Mouse (Mus musculus) CH12.LX (cell line): ENCODE measurements at regions not wholly inside any gene's neighbourhood (a gene's known extent, or its start where the extent isn't known, plus 50 kb on each side); places are given as distances from the start of the nearest gene placed in this dataset.

Experiments
- DNase-seq: peaks from one replicate; pipeline ENCODE4 v3.0.0-alpha.2; 2013; ENCODE audit errors: extremely low read depth
- H3K27ac ChIP-seq: 2 replicates; pipeline ENCODE4 v1.5.1; 2012; ENCODE audit warnings: low read depth, mild to moderate bottlenecking, control low read depth, moderate library complexity; ENCODE audit not compliant: insufficient read depth
- H3K27me3 ChIP-seq: replicated peaks from 2 replicates; pipeline ENCODE3; 2012; ENCODE audit warnings: inconsistent platforms
- H3K36me3 ChIP-seq, 2 experiments: replicated peaks in 1 of 2; 2 replicates each; pipeline versions ENCODE3 to v1.6.1; 2012; ENCODE audit warnings: inconsistent platforms in 1 of 2, low read length in 1 of 2, mild to moderate bottlenecking in 1 of 2, mixed read lengths in 1 of 2, moderate library complexity in 1 of 2; ENCODE audit not compliant: control insufficient read depth in 1 of 2, insufficient read depth in 1 of 2
- H3K4me1 ChIP-seq, 2 experiments: 2 replicates each; pipeline ENCODE4 v1.6.1; 2012; ENCODE audit warnings: inconsistent platforms in 1 of 2, moderate library complexity in 1 of 2; ENCODE audit not compliant: insufficient read depth in 2 of 2, control insufficient read depth in 1 of 2
- H3K4me2 ChIP-seq: 2 replicates; pipeline ENCODE4 v1.6.1; 2012; ENCODE audit warnings: low read depth, mild to moderate bottlenecking, control low read depth; ENCODE audit not compliant: poor library complexity, insufficient read depth, severe bottlenecking
- H3K4me3 ChIP-seq, 3 experiments: fragments of 150-350 bp in 1 of 3; sonication (generic) in 1 of 3; replicated peaks in 1 of 3; 2 replicates each; pipeline versions ENCODE3 to v1.5.1; 2011 to 2012; ENCODE audit warnings: low read depth in 2 of 3, low read length in 2 of 3, mild to moderate bottlenecking in 2 of 3, moderate library complexity in 2 of 3, control low read depth in 1 of 3, improper control_type of control experiment in 1 of 3, inconsistent platforms in 1 of 3, mixed read lengths in 1 of 3; ENCODE audit not compliant: poor library complexity in 1 of 3
- H3K79me2 ChIP-seq: replicated peaks from 2 replicates; pipeline ENCODE4 v1.6.1; 2012; ENCODE audit warnings: mild to moderate bottlenecking, moderate library complexity; ENCODE audit not compliant: control insufficient read depth, poor library complexity, insufficient read depth, severe bottlenecking; ENCODE audit errors: extremely low read depth
- H3K9ac ChIP-seq: 2 replicates; pipeline ENCODE4 v1.6.1; 2012; ENCODE audit warnings: low read depth, mild to moderate bottlenecking, control low read depth, moderate library complexity; ENCODE audit not compliant: insufficient read depth
- H3K9me3 ChIP-seq: replicated peaks from 2 replicates; pipeline ENCODE3; 2012; ENCODE audit warnings: low read length, inconsistent platforms, mixed read lengths
- E2F4 ChIP-seq: IDR thresholded peaks from 2 replicates; pipeline ENCODE4 v1.6.1; 2011; ENCODE audit warnings: low read depth, low read length, improper control_type of control experiment; ENCODE audit not compliant: insufficient replicate concordance
- ELF1 ChIP-seq: IDR thresholded peaks from 2 replicates; pipeline ENCODE4 v1.6.1; 2014; ENCODE audit warnings: low read depth, mild to moderate bottlenecking, inconsistent platforms, low read length, improper control_type of control experiment
- EP300 ChIP-seq: IDR thresholded peaks from 2 replicates; pipeline ENCODE4 v1.6.1; 2011; ENCODE audit warnings: low read length, improper control_type of control experiment
- GABPA ChIP-seq: IDR thresholded peaks from 2 replicates; pipeline ENCODE4 v1.6.1; 2012; ENCODE audit warnings: low read depth, low read length, improper control_type of control experiment, inconsistent platforms; ENCODE audit not compliant: insufficient replicate concordance
- IRF4 ChIP-seq: IDR thresholded peaks from 2 replicates; pipeline ENCODE4 v1.6.1; 2014; ENCODE audit warnings: low read depth, mild to moderate bottlenecking, inconsistent platforms, low read length, improper control_type of control experiment
- JUN ChIP-seq: IDR thresholded peaks from 2 replicates; pipeline ENCODE4 v1.6.1; 2011; ENCODE audit warnings: low read depth, mild to moderate bottlenecking, low read length, improper control_type of control experiment, moderate library complexity; ENCODE audit not compliant: insufficient read depth
- JUND ChIP-seq: conservative IDR thresholded peaks from 2 replicates; pipeline ENCODE4 v1.6.1; 2011; ENCODE audit warnings: low read depth, low read length, improper control_type of control experiment
- MXI1 ChIP-seq: IDR thresholded peaks from 2 replicates; pipeline ENCODE4 v1.6.1; 2011; ENCODE audit warnings: mild to moderate bottlenecking, low read depth, low read length, improper control_type of control experiment
- NRF1 ChIP-seq: IDR thresholded peaks from 2 replicates; pipeline ENCODE4 v1.6.1; 2014; ENCODE audit warnings: low read depth, mild to moderate bottlenecking, inconsistent platforms, low read length, improper control_type of control experiment, moderate library complexity
- POLR2AphosphoS2 ChIP-seq: IDR thresholded peaks from 2 replicates; pipeline ENCODE4 v1.6.1; 2011; ENCODE audit warnings: low read depth, low read length, improper control_type of control experiment
- SIN3A ChIP-seq: IDR thresholded peaks from 2 replicates; pipeline ENCODE4 v1.6.1; 2012; ENCODE audit warnings: low read length, improper control_type of control experiment, inconsistent platforms
- SMC3 ChIP-seq: IDR thresholded peaks from 2 replicates; pipeline ENCODE4 v1.6.1; 2011; ENCODE audit warnings: low read depth, low read length, improper control_type of control experiment
- TBP ChIP-seq: conservative IDR thresholded peaks from 2 replicates; pipeline ENCODE4 v1.6.1; 2011; ENCODE audit warnings: low read depth, low read length, improper control_type of control experiment
- TCF12 ChIP-seq: IDR thresholded peaks from 2 replicates; pipeline ENCODE4 v1.6.1; 2014; ENCODE audit warnings: low read depth, mild to moderate bottlenecking, inconsistent platforms, low read length, improper control_type of control experiment
- ZMIZ1 ChIP-seq: IDR thresholded peaks from 2 replicates; pipeline ENCODE4 v1.6.1; 2012; ENCODE audit warnings: low read depth, mild to moderate bottlenecking, inconsistent platforms, low read length, improper control_type of control experiment
- dilution Hi-C: fragments of 300-500 bp; cut with MboI; formaldehyde crosslinking; loops from 2 replicates; pipeline ENCODE4 v1.14.3; 2020; ENCODE audit warnings: low sequenced_read_pairs; ENCODE audit not compliant: extremely low pct_unique_long_range_greater_than_20kb, extremely low pct_ligation_motif_present
- in situ Hi-C: fragments of 300-500 bp; cut with MboI; formaldehyde crosslinking; loops from 3 replicates; pipeline ENCODE4 v1.14.3; 2019; ENCODE audit warnings: low sequenced_read_pairs, low pct_ligation_motif_present, low pct_unique_long_range_greater_than_20kb, mixed read lengths

GRCm38 (mm10) chr13:90313209-90313978 lies 224.0 kb upstream of the Xrcc4 start:
- Histone ChIP-seq H3K36me3 (no peaks in the 10 kb centered on the region), H3K4me1 (peaks cover 0 to 3% of the 10 kb centered on the region in 2 experiments; a peak in 1 of 4 replicates), H3K27me3 (no peaks in the 10 kb centered on the region), H3K9ac (no peak overlapping the region), H3K9me3 (no peaks in the 10 kb centered on the region), H3K79me2 (no peaks in the 10 kb centered on the region), H3K27ac (no peak overlapping the region), H3K4me3 (no peak overlapping the region), H3K4me2 (no peak overlapping the region)
- TF ChIP-seq ELF1: no peak
- TF ChIP-seq NRF1: no peak
- TF ChIP-seq TBP: no peak
- dilution Hi-C loops: no loop called here
- no peak for DNase-seq
- in situ Hi-C loops: no loop called here

GRCm38 (mm10) chr13:90310482-90310881 lies 221.1 kb upstream of the Xrcc4 start:
- Histone ChIP-seq H3K9ac (no peak overlapping the region), H3K27ac (no peak overlapping the region)
- no peak for TF ChIP-seq MXI1
- no peak for TF ChIP-seq POLR2AphosphoS2
- TF ChIP-seq JUN: no peak
- no peak for TF ChIP-seq JUND
- no peak for TF ChIP-seq NRF1
- no peak for TF ChIP-seq EP300
- no peak for TF ChIP-seq GABPA
- no peak for TF ChIP-seq TCF12
- TF ChIP-seq SMC3: no peak
- no peak for TF ChIP-seq ELF1
- no peak for TF ChIP-seq IRF4
- TF ChIP-seq ZMIZ1: no peak
- no peak for TF ChIP-seq SIN3A
- no peak for TF ChIP-seq E2F4
- TF ChIP-seq, all 38 proteins: peak for 0
- peaks cover 0 to 3% of the 10 kb centered on the region in 2 experiments; a peak in 1 of 4 replicates for H3K4me1 ChIP-seq
- H3K27me3 ChIP-seq: no peaks in the 10 kb centered on the region
- H3K36me3 ChIP-seq: no peaks in the 10 kb centered on the region
- no peak overlapping the region for H3K4me3 ChIP-seq
- dilution Hi-C loops (no loop called here), in situ Hi-C loops (no loop called here)
- H3K79me2 ChIP-seq: no peaks in the 10 kb centered on the region
- no peak overlapping the region for H3K4me2 ChIP-seq
- DNase-seq: no peak
- H3K9me3 ChIP-seq: no peaks in the 10 kb centered on the region
